Mouse (Mus musculus): ENCODE measurements around the gene Hbp1.

DNA sequence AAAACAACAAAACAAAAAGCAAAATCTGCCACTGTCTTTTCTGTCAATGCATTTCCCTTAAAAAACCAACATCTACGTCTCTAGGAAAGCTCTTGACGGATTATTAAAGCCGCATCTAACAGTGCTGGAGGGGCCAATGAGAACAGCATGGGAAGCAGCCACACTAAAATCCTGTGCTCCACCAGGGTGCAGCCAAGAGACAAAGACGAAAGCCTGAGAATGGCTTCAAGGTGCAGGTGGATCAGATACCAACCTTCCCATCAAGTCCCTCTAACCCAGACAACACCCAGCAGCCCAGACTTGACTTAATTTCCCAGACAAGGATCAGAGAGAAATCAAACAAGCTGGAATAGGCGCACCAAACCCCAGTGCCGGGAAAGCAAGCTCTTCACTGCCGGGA is 26.2 kb upstream of the Hbp1 start:
- TF ChIP-seq E2F4 (IDR thresholded peaks at IDR 0.05; ENCODE audit: insufficient read depth) = no peak
- no peak for TF ChIP-seq SRF (IDR thresholded peaks at IDR 0.05; ENCODE audit: control insufficient read depth, insufficient read length, low read depth)
- no peak for TF ChIP-seq POLR2A (IDR thresholded peaks at IDR 0.05; ENCODE audit: insufficient read length, low read depth)
- no peak for TF ChIP-seq POLR2AphosphoS2 (IDR thresholded peaks at IDR 0.05; ENCODE audit: insufficient read length, low read depth)
- TF ChIP-seq CEBPB (IDR thresholded peaks at IDR 0.05; ENCODE audit: insufficient read depth, poor library complexity, severe bottlenecking) = no peak
- no peak for TF ChIP-seq TCF12 (IDR thresholded peaks at IDR 0.05; ENCODE audit: insufficient read depth, poor library complexity, severe bottlenecking)
